ENCODE assay signal across 8 mouse cellular contexts in genomic region chr7:118855877-118856304, GRCm38 (mm10). TPM values are rescaled to one million over a fixed set of nuclear protein-coding genes. Genes with fewer than 3 reads are reported as not detected.
DNase-seq lines count a peak whose midpoint lies in the region; ATAC-seq lines count a peak whose summit lies in the region.

Knop1 (minus strand) TSS chr7:118856254.

- ATAC-seq in intestine, embryonic 14.5 days (replicated peaks; ENCODE audit: low FRiP score, low TSS enrichment, low read depth), result peak; percentile 86
- peak; percentile 32 for ATAC-seq in megakaryocyte progenitor cell, adult 5-6 weeks (replicated peaks; ENCODE audit: poor library complexity)

- H3K4me2 ChIP-seq in intestine, embryonic 14.5 days (ENCODE audit: low read length), result peak within 1 kb of the TSS; percentile 95

- H3K9ac ChIP-seq in intestine, embryonic 14.5 days (ENCODE audit: low read length), result peak within 1 kb of the TSS; percentile 60

- peak within 1 kb of the TSS; percentile 64 for H3K27ac ChIP-seq in intestine, embryonic 14.5 days (ENCODE audit: low read depth)

- peaks cover 22% of the 10 kb centered on the region for H3K36me3 ChIP-seq in intestine, embryonic 14.5 days (ENCODE audit: control insufficient read depth, insufficient read depth, low read length)

- no peaks in the 10 kb centered on the region for H3K27me3 ChIP-seq in intestine, embryonic 14.5 days (replicated peaks; ENCODE audit: control insufficient read depth, insufficient read depth, low read length)

- peak within 1 kb of the TSS; percentile 96 for H3K4me3 ChIP-seq in intestine, embryonic 14.5 days (ENCODE audit: low read depth, low read length)

- no peak for DNase-seq in left cerebral cortex, adult 18-20 months (ENCODE audit: low spot score in 2 of 2)
- DNase-seq in left cerebral cortex, adult 9 months (ENCODE audit: low spot score in 2 of 2), result no peak
- no peak for DNase-seq in adrenal gland, postnatal 14 days
- DNase-seq in gastrocnemius, postnatal 10 days, result no peak
- no peak for DNase-seq in intestine, embryonic 14.5 days (ENCODE audit: low spot score)
- no peak for DNase-seq in Muller cell, postnatal 12 days (ENCODE audit: inconsistent ontology term)
- DNase-seq in testis, postnatal 14 days (ENCODE audit: low spot score), result no peak

- no peaks in the 10 kb centered on the region for H3K9me3 ChIP-seq in intestine, embryonic 14.5 days (ENCODE audit: control insufficient read depth, low read length)

- WGBS in intestine, embryonic 14.5 days, result under 1% methylated on average over 46 of the region's 46 CpGs

- H3K4me1 ChIP-seq in intestine, embryonic 14.5 days (replicated peaks; ENCODE audit: control insufficient read depth, insufficient read depth, low read length), result peaks cover 14% of the 10 kb centered on the region

RNA-seq across cellular contexts. Expression of gene Knop1, which starts in this region (rescaled TPM):
- total RNA-seq in left cerebral cortex, adult 18-20 months (2021), result 10 to 100 TPM; 22.3 to 23.4 TPM
- 52.2 and 54.9 TPM in 2 replicates for total RNA-seq in adrenal gland, postnatal 14 days (2021)
- total RNA-seq in gastrocnemius, postnatal 10 days (2021), result 10 to 100 TPM; 25.3 to 27.2 TPM
- 112 and 115 TPM in 2 replicates for polyA plus RNA-seq in intestine, embryonic 14.5 days (2014; fragmentation: Nextera tagmentation; extraction: Ambion mirVana)
- total RNA-seq in megakaryocyte progenitor cell, adult 5-6 weeks (2015), result 27.4 and 29.7 TPM in 2 replicates
- 40.2 and 52.3 TPM in 2 replicates for total RNA-seq in megakaryocyte progenitor cell, adult 5-6 weeks (2017)
